Mouse (Mus musculus): Measurements from ENCODE around the gene Mst1r.

Gene Mst1r

GRCm38 (mm10) chr9:107955613-107956289, 49.1 kb downstream of the Mst1r start:
- peak; percentile 37 for DNase-seq (ENCODE audit: low read depth)

- DNase-seq (ENCODE audit: low read depth), result no peak
Measured at GRCm38 (mm10) chr9:107957141-107957540, 50.5 kb downstream of the Mst1r start.

GRCm38 (mm10) chr9:107959896-107960295, 53.2 kb downstream of the Mst1r start:
- DNase-seq (ENCODE audit: low read depth), result no peak

GRCm38 (mm10) chr9:107960928-107961327, 54.3 kb downstream of the Mst1r start:
- no peak for DNase-seq (ENCODE audit: low read depth)

- DNase-seq (ENCODE audit: low read depth), result no peak
Measured at GRCm38 (mm10) chr9:107961351-107961762, 54.7 kb downstream of the Mst1r start.

GRCm38 (mm10) chr9:107961881-107962280, 55.2 kb downstream of the Mst1r start:
- no peak for DNase-seq (ENCODE audit: low read depth)

- no peak for DNase-seq (ENCODE audit: low read depth)
Measured at GRCm38 (mm10) chr9:107962916-107963315, 56.2 kb downstream of the Mst1r start.

GRCm38 (mm10) chr9:107963700-107964099, 57.0 kb downstream of the Mst1r start:
- peak; percentile 65 for DNase-seq (ENCODE audit: low read depth)

GRCm38 (mm10) chr9:107964681-107965080, 58.0 kb downstream of the Mst1r start:
- no peak for DNase-seq (ENCODE audit: low read depth)

GRCm38 (mm10) chr9:107966676-107967075, 60.0 kb downstream of the Mst1r start:
- DNase-seq (ENCODE audit: low read depth), result no peak

GRCm38 (mm10) chr9:107967437-107967836, 60.8 kb downstream of the Mst1r start:
- DNase-seq (ENCODE audit: low read depth), result no peak

- DNase-seq (ENCODE audit: low read depth), result no peak
Measured at GRCm38 (mm10) chr9:107968531-107968930, 61.9 kb downstream of the Mst1r start.

Measured in fibroblast of lung, adult 2 months (primary cell).